Mouse (Mus musculus) myocyte (in vitro differentiated cells): ENCODE data around the gene Vmn2r104. TPM values are rescaled to one million over a fixed set of nuclear protein-coding genes. Genes with fewer than 3 reads are reported as not detected.

ENCODE experiments used
- H3K27me3 ChIP-seq: one replicate; pipeline ENCODE4 v1.6.1; 2011; ENCODE audit not compliant: control insufficient read depth, insufficient read depth, insufficient read length
- H3K36me3 ChIP-seq: one replicate; pipeline ENCODE4 v1.6.1; 2011; ENCODE audit not compliant: control insufficient read depth, insufficient read depth
- H3K4me2 ChIP-seq: one replicate; pipeline ENCODE4 v1.6.1; 2011; ENCODE audit warnings: low read depth, control low read depth
- H3K4me3 ChIP-seq: one replicate; pipeline ENCODE4 v1.5.1; 2011; ENCODE audit warnings: mild to moderate bottlenecking, control low read depth, moderate library complexity
- H3K79me2 ChIP-seq: one replicate; pipeline ENCODE4 v1.6.1; 2011; ENCODE audit not compliant: control insufficient read depth, insufficient read depth
- H3ac ChIP-seq: one replicate; pipeline ENCODE4 v1.6.1; 2011; ENCODE audit not compliant: control insufficient read depth, insufficient read length
- CEBPB ChIP-seq: IDR thresholded peaks from 2 replicates; pipeline ENCODE4 v1.6.1; 2011; ENCODE audit warnings: mild to moderate bottlenecking, moderate library complexity; ENCODE audit not compliant: poor library complexity, insufficient read depth, severe bottlenecking
- E2F4 ChIP-seq: IDR thresholded peaks from one replicate; pipeline ENCODE4 v1.6.1; 2011; ENCODE audit warnings: mild to moderate bottlenecking, control low read depth, moderate library complexity; ENCODE audit not compliant: insufficient read depth
- MAX ChIP-seq: IDR thresholded peaks from one replicate; pipeline ENCODE4 v1.6.1; 2011; ENCODE audit warnings: low read depth, mild to moderate bottlenecking, control low read depth
- MYOD1 ChIP-seq, 3 experiments: IDR thresholded peaks; one replicate each; pipeline ENCODE4 v1.6.1; 2011; ENCODE audit warnings: control low read depth in 2 of 3, low read depth in 2 of 3, mild to moderate bottlenecking in 2 of 3, moderate library complexity in 1 of 3; ENCODE audit not compliant: insufficient read length in 2 of 3, control insufficient read depth in 1 of 3
- MYOG ChIP-seq, 3 experiments: IDR thresholded peaks; one replicate each; pipeline ENCODE4 v1.6.1; 2011; ENCODE audit warnings: control low read depth in 2 of 3, low read depth in 2 of 3, mild to moderate bottlenecking in 2 of 3; ENCODE audit not compliant: insufficient read length in 2 of 3, control insufficient read depth in 1 of 3, insufficient read depth in 1 of 3
- POLR2A ChIP-seq: IDR thresholded peaks from one replicate; pipeline ENCODE4 v1.6.1; 2011; ENCODE audit warnings: low read depth, mild to moderate bottlenecking, control low read depth, moderate library complexity; ENCODE audit not compliant: insufficient read length
- POLR2AphosphoS2 ChIP-seq: IDR thresholded peaks from one replicate; pipeline ENCODE4 v1.6.1; 2011; ENCODE audit warnings: low read depth, control low read depth; ENCODE audit not compliant: insufficient read length
- REST ChIP-seq: IDR thresholded peaks from one replicate; pipeline ENCODE4 v1.6.1; 2011; ENCODE audit warnings: mild to moderate bottlenecking, control low read depth, moderate library complexity; ENCODE audit not compliant: insufficient read depth, insufficient read length
- SRF ChIP-seq: IDR thresholded peaks from one replicate; pipeline ENCODE4 v1.6.1; 2011; ENCODE audit warnings: low read depth; ENCODE audit not compliant: control insufficient read depth, insufficient read length
- TCF12 ChIP-seq: IDR thresholded peaks from one replicate; pipeline ENCODE4 v1.6.1; 2011; ENCODE audit warnings: mild to moderate bottlenecking, control low read depth; ENCODE audit not compliant: poor library complexity, insufficient read depth, severe bottlenecking
- TCF3 ChIP-seq: IDR thresholded peaks from one replicate; pipeline ENCODE4 v1.6.1; 2011; ENCODE audit warnings: low read depth, control low read depth; ENCODE audit not compliant: insufficient read length
- USF1 ChIP-seq: IDR thresholded peaks from one replicate; pipeline ENCODE4 v1.6.1; 2011; ENCODE audit warnings: low read depth, mild to moderate bottlenecking, control low read depth, moderate library complexity
- polyA plus RNA-seq: library from polyadenylated mRNA; unstranded; fragments of >200 nt; fragmentation: generic; extraction: Trizol; gene quantifications from one replicate; pipeline ENCODE4 v1.2.1, GENCODE M21; 2012; ENCODE audit warnings: missing spikeins

The Vmn2r104 gene
- not detected for polyA plus RNA-seq

GRCm38 (mm10) chr17:20048236-20048635 lies at the start of gene Vmn2r104:
Gene Vmn2r104, minus strand, starts transcription at chr17:20048336.
- Histone ChIP-seq H3ac (no peak within 1 kb of the TSS), H3K4me2 (no peak within 1 kb of the TSS), H3K4me3 (no peak within 1 kb of the TSS), H3K79me2 (no peaks in the 10 kb centered on the region), H3K36me3 (no peaks in the 10 kb centered on the region), H3K27me3 (no peaks in the 10 kb centered on the region)
- TF ChIP-seq TCF12 = no peak
- no peak for TF ChIP-seq SRF
- no peak for TF ChIP-seq TCF3
- TF ChIP-seq USF1 = no peak
- TF ChIP-seq MAX = no peak
- no peak for TF ChIP-seq E2F4
- TF ChIP-seq POLR2AphosphoS2 = no peak
- no peak for TF ChIP-seq MYOD1 (IDR thresholded peaks at IDR 0.05; ENCODE audit: control insufficient read depth in 1 of 3, insufficient read length in 2 of 3, low read depth in 2 of 3)
- TF ChIP-seq CEBPB = no peak
- no peak for TF ChIP-seq REST
- no peak for TF ChIP-seq POLR2A

GRCm38 (mm10) chr17:20074090-20074489 lies 26.0 kb upstream of the Vmn2r104 start:
- Histone ChIP-seq H3ac (no peak overlapping the region), H3K4me3 (no peak overlapping the region), H3K79me2 (no peaks in the 10 kb centered on the region), H3K36me3 (no peaks in the 10 kb centered on the region), H3K27me3 (no peaks in the 10 kb centered on the region), H3K4me2 (no peak overlapping the region)
- TF ChIP-seq E2F4 (no peak), MYOD1 (IDR thresholded peaks at IDR 0.05; ENCODE audit: control insufficient read depth in 1 of 3, insufficient read length in 2 of 3, low read depth in 2 of 3) (no peak), REST (no peak), USF1 (no peak), MYOG (IDR thresholded peaks at IDR 0.05; ENCODE audit: control insufficient read depth in 1 of 3, insufficient read depth in 1 of 3, insufficient read length in 2 of 3, low read depth in 2 of 3) (no peak), TCF12 (no peak), CEBPB (no peak), SRF (no peak), TCF3 (no peak), POLR2A (no peak), MAX (no peak), POLR2AphosphoS2 (no peak)

- Histone ChIP-seq H3K79me2 (no peaks in the 10 kb centered on the region), H3K4me3 (no peak overlapping the region), H3ac (no peak overlapping the region)
Measured at GRCm38 (mm10) chr17:20071656-20072396, 23.7 kb upstream of the Vmn2r104 start.

More at GRCm38 (mm10) chr17:20071656-20072396, 23.7 kb upstream of the Vmn2r104 start:
- H3K36me3 ChIP-seq = no peaks in the 10 kb centered on the region
- no peaks in the 10 kb centered on the region for H3K27me3 ChIP-seq
- TF ChIP-seq POLR2A (no peak), MYOD1 (IDR thresholded peaks at IDR 0.05; ENCODE audit: control insufficient read depth in 1 of 3, insufficient read length in 2 of 3, low read depth in 2 of 3) (no peak), SRF (no peak), CEBPB (no peak), USF1 (no peak), E2F4 (no peak), TCF3 (no peak), MYOG (IDR thresholded peaks at IDR 0.05; ENCODE audit: control insufficient read depth in 1 of 3, insufficient read depth in 1 of 3, insufficient read length in 2 of 3, low read depth in 2 of 3) (no peak), REST (no peak), POLR2AphosphoS2 (no peak)
- no peak overlapping the region for H3K4me2 ChIP-seq

Other genes with a start within 250 kb of the Vmn2r104 start
- gene Fpr-rs7, start 65.9 kb upstream of the Vmn2r104 start, polyA plus RNA-seq = not detected
- not detected for gene Fpr-rs6, start 134.8 kb upstream of the Vmn2r104 start, polyA plus RNA-seq
- not detected for gene Vmn2r105, start 186.7 kb upstream of the Vmn2r104 start, polyA plus RNA-seq
- not detected for gene Vmn2r106, start 237.2 kb upstream of the Vmn2r104 start, polyA plus RNA-seq